Mouse (Mus musculus) forebrain, embryonic 15.5 days (tissue): Measurements from ENCODE around the gene Gm12166. TPM values are rescaled to one million over a fixed set of nuclear protein-coding genes. Genes with fewer than 3 reads are reported as not detected.
A peak's percentile ranks its signal among the peaks of the same experiment; 100 is the strongest.

Experiments used
- ATAC-seq: fragments of 200-750 bp; cut with Nextera tagmentation; replicated peaks from 2 replicates; pipeline ENCODE4 v1.8.0; 2017; ENCODE audit warnings: mild to moderate bottlenecking, moderate TSS enrichment, moderate library complexity
- H3K27ac ChIP-seq: fragments of 300-500 bp; sonication (generic); replicated peaks from 2 replicates; pipeline ENCODE4 v1.5.1; 2015; ENCODE audit warnings: mild to moderate bottlenecking, inconsistent platforms
- H3K27me3 ChIP-seq: fragments of 300-500 bp; sonication (generic); 2 replicates; pipeline ENCODE4 v1.6.1; 2015; ENCODE audit warnings: inconsistent platforms
- H3K36me3 ChIP-seq: fragments of 300-500 bp; sonication (generic); 2 replicates; pipeline ENCODE4 v1.6.1; 2015; ENCODE audit warnings: mild to moderate bottlenecking, inconsistent platforms
- H3K4me1 ChIP-seq: fragments of 300-500 bp; sonication (generic); 2 replicates; pipeline ENCODE4 v1.6.1; 2015; ENCODE audit warnings: inconsistent platforms
- H3K4me2 ChIP-seq: fragments of 300-500 bp; sonication (generic); replicated peaks from 2 replicates; pipeline ENCODE4 v1.6.1; 2015; ENCODE audit warnings: mild to moderate bottlenecking, inconsistent platforms
- H3K4me3 ChIP-seq: fragments of 300-500 bp; sonication (generic); 2 replicates; pipeline ENCODE4 v1.5.1; 2015; ENCODE audit warnings: mild to moderate bottlenecking, inconsistent platforms
- H3K9ac ChIP-seq: fragments of 300-500 bp; sonication (generic); replicated peaks from 2 replicates; pipeline ENCODE4 v1.6.1; 2015; ENCODE audit warnings: mild to moderate bottlenecking, inconsistent platforms
- H3K9me3 ChIP-seq: fragments of 300-500 bp; sonication (generic); 2 replicates; pipeline ENCODE4 v1.6.1; 2016; ENCODE audit warnings: inconsistent platforms
- WGBS: fragments of 180-500 bp; shearing (Covaris S2); methylation state at CpG from one replicate; pipeline ENCODE4 v1.1.7; 2015; ENCODE audit warnings: mixed read lengths; 5-methylcytosine and 5-hydroxymethylcytosine counted together
- polyA plus RNA-seq: library from polyadenylated mRNA; unstranded; fragments of >200 nt; fragmentation: Nextera tagmentation; extraction: Ambion mirVana; gene quantifications from 2 replicates; pipeline ENCODE4 v1.2.1, GENCODE M21; 2015

The Gm12166 gene
- polyA plus RNA-seq, 1 experiment from 2014 or later, result 6.5 TPM

- H3K9ac ChIP-seq, result no peak overlapping the region
- 81% methylated on average over 4 of the region's 4 CpGs for WGBS
Measured at GRCm38 (mm10) chr11:46070161-46070560, 18.0 kb upstream of the Gm12166 start.

GRCm38 (mm10) chr11:46069408-46070003 lies 17.4 kb upstream of the Gm12166 start:
- Histone ChIP-seq H3K4me2 (no peak overlapping the region), H3K9me3 (no peaks in the 10 kb centered on the region), H3K36me3 (no peaks in the 10 kb centered on the region), H3K27me3 (no peaks in the 10 kb centered on the region), H3K9ac (no peak overlapping the region), H3K27ac (0 out of 2 replicates have a peak overlapping the region, but pooled peaks have one; percentile 7), H3K4me1 (peaks cover 36% of the 10 kb centered on the region), H3K4me3 (no peak overlapping the region)
- WGBS, result 29% methylated on average over 17 of the region's 17 CpGs
- no peak for ATAC-seq

More at GRCm38 (mm10) chr11:46070161-46070560, 18.0 kb upstream of the Gm12166 start:
- no peak overlapping the region for H3K27ac ChIP-seq
- H3K4me3 ChIP-seq, result no peak overlapping the region
- peaks cover 29% of the 10 kb centered on the region for H3K4me1 ChIP-seq
- no peak for ATAC-seq
- H3K27me3 ChIP-seq, result no peaks in the 10 kb centered on the region
- no peaks in the 10 kb centered on the region for H3K36me3 ChIP-seq
- H3K9me3 ChIP-seq, result no peaks in the 10 kb centered on the region
- no peak overlapping the region for H3K4me2 ChIP-seq

- Histone ChIP-seq H3K9ac (no peak overlapping the region), H3K27me3 (no peaks in the 10 kb centered on the region), H3K36me3 (no peaks in the 10 kb centered on the region), H3K27ac (peak overlapping the region; percentile 55), H3K4me2 (no peak overlapping the region), H3K4me3 (no peak overlapping the region), H3K4me1 (peaks cover 36% of the 10 kb centered on the region), H3K9me3 (no peaks in the 10 kb centered on the region)
- 34% methylated on average over 12 of the region's 12 CpGs for WGBS
- no peak for ATAC-seq
Measured at GRCm38 (mm10) chr11:46068756-46069407, 16.8 kb upstream of the Gm12166 start.

- Histone ChIP-seq H3K36me3 (no peaks in the 10 kb centered on the region), H3K4me1 (peaks cover 31% of the 10 kb centered on the region), H3K9me3 (no peaks in the 10 kb centered on the region), H3K27ac (no peak overlapping the region), H3K27me3 (no peaks in the 10 kb centered on the region), H3K4me3 (no peak overlapping the region), H3K9ac (no peak overlapping the region), H3K4me2 (no peak overlapping the region)
- ATAC-seq, result no peak
- 92% methylated on average over 10 of the region's 10 CpGs for WGBS
Measured at GRCm38 (mm10) chr11:46067371-46068060, 15.4 kb upstream of the Gm12166 start.

- Histone ChIP-seq H3K36me3 (0 out of 2 replicates have a peak, but pooled peaks cover 7% of the 10 kb centered on the region), H3K4me3 (no peak overlapping the region), H3K9me3 (no peaks in the 10 kb centered on the region), H3K27ac (peak overlapping the region; percentile 21), H3K4me2 (no peak overlapping the region), H3K27me3 (no peaks in the 10 kb centered on the region), H3K4me1 (peaks cover 31% of the 10 kb centered on the region), H3K9ac (no peak overlapping the region)
- ATAC-seq, result peak; percentile 38; the same call in 1 of the 2 replicates
- 45% methylated on average over 21 of the region's 21 CpGs for WGBS
Measured at GRCm38 (mm10) chr11:46065201-46066011, 13.3 kb upstream of the Gm12166 start.

GRCm38 (mm10) chr11:46064767-46065166 lies 12.6 kb upstream of the Gm12166 start:
- no peak overlapping the region for H3K9ac ChIP-seq
- 0 out of 2 replicates have a peak, but pooled peaks have one; percentile 5 for ATAC-seq
- no peaks in the 10 kb centered on the region for H3K9me3 ChIP-seq
- 69% methylated on average over 8 of the region's 8 CpGs for WGBS
- H3K27ac ChIP-seq, result peak overlapping the region; percentile 21; the same call in 1 of the 2 replicates
- H3K4me1 ChIP-seq, result peaks cover 27% of the 10 kb centered on the region
- no peaks in the 10 kb centered on the region for H3K27me3 ChIP-seq
- 0 out of 2 replicates have a peak, but pooled peaks cover 7% of the 10 kb centered on the region for H3K36me3 ChIP-seq
- no peak overlapping the region for H3K4me2 ChIP-seq
- no peak overlapping the region for H3K4me3 ChIP-seq

- Histone ChIP-seq H3K4me3 (no peak overlapping the region), H3K4me1 (peaks cover 17% of the 10 kb centered on the region), H3K36me3 (0 out of 2 replicates have a peak, but pooled peaks cover 7% of the 10 kb centered on the region), H3K27me3 (no peaks in the 10 kb centered on the region), H3K9ac (no peak overlapping the region), H3K4me2 (no peak overlapping the region), H3K9me3 (no peaks in the 10 kb centered on the region), H3K27ac (no peak overlapping the region)
- no peak for ATAC-seq
- WGBS, result 61% methylated on average over 9 of the region's 9 CpGs
Measured at GRCm38 (mm10) chr11:46062993-46063731, 11.0 kb upstream of the Gm12166 start.

- Histone ChIP-seq H3K27me3 (no peaks in the 10 kb centered on the region), H3K4me2 (no peak overlapping the region), H3K4me3 (no peak overlapping the region), H3K36me3 (0 out of 2 replicates have a peak, but pooled peaks cover 7% of the 10 kb centered on the region), H3K9me3 (no peaks in the 10 kb centered on the region), H3K9ac (no peak overlapping the region), H3K4me1 (peaks cover 17% of the 10 kb centered on the region), H3K27ac (no peak overlapping the region)
- WGBS, result 68% methylated on average over 4 of the region's 4 CpGs
- no peak for ATAC-seq
Measured at GRCm38 (mm10) chr11:46062569-46062968, 10.4 kb upstream of the Gm12166 start.

- Histone ChIP-seq H3K4me2 (no peak overlapping the region), H3K9ac (no peak overlapping the region), H3K9me3 (no peaks in the 10 kb centered on the region), H3K36me3 (0 out of 2 replicates have a peak, but pooled peaks cover 7% of the 10 kb centered on the region), H3K27ac (no peak overlapping the region), H3K4me3 (no peak overlapping the region), H3K4me1 (peaks cover 22% of the 10 kb centered on the region), H3K27me3 (no peaks in the 10 kb centered on the region)
- WGBS, result 87% methylated on average over 6 of the region's 6 CpGs
- ATAC-seq, result no peak
Measured at GRCm38 (mm10) chr11:46061776-46062445, 9.8 kb upstream of the Gm12166 start.

- H3K4me3 ChIP-seq, result no peak overlapping the region
- peaks cover 21% of the 10 kb centered on the region for H3K4me1 ChIP-seq
- no peaks in the 10 kb centered on the region for H3K9me3 ChIP-seq
- H3K27me3 ChIP-seq, result no peaks in the 10 kb centered on the region
- H3K4me2 ChIP-seq, result no peak overlapping the region
- WGBS, result 85% methylated on average over 5 of the region's 5 CpGs
- 0 out of 2 replicates have a peak, but pooled peaks cover 7% of the 10 kb centered on the region for H3K36me3 ChIP-seq
- no peak for ATAC-seq
- H3K9ac ChIP-seq, result no peak overlapping the region
- H3K27ac ChIP-seq, result no peak overlapping the region
Measured at GRCm38 (mm10) chr11:46060651-46061020, 8.5 kb upstream of the Gm12166 start.
